Mouse (Mus musculus) layer of hippocampus, adult 2 months (tissue): Measurements from ENCODE around the gene Obscn. TPM values are rescaled to one million over a fixed set of nuclear protein-coding genes. Genes with fewer than 3 reads are reported as not detected.

Experiments used
- DNase-seq, 2 experiments: peaks; one replicate each; pipeline ENCODE4 v3.0.0; 2022; ENCODE audit warnings: low spot score in 2 of 2
- H3K27ac ChIP-seq: fragments of 200-600 bp; 2 replicates; pipeline ENCODE4 v1.8.1; 2022
- H3K4me3 ChIP-seq: fragments of 200-600 bp; 2 replicates; pipeline ENCODE4 v1.8.1; 2022; ENCODE audit warnings: mild to moderate bottlenecking
- CTCF ChIP-seq: fragments of 200-600 bp; conservative IDR thresholded peaks from 2 replicates; pipeline ENCODE4 v1.8.1; 2022; ENCODE audit warnings: antibody characterized with exemption, mild to moderate bottlenecking, moderate library complexity
- long read RNA-seq, 2 experiments: library from polyadenylated mRNA; stranded (forward); transcript quantifications; one replicate each; pipeline ENCODE4 v2.0.0; 2021; ENCODE audit warnings: borderline mapping rate in 2 of 2
- total RNA-seq, 2 experiments: library from RNA; stranded (reverse); gene quantifications; 2 replicates each; pipeline ENCODE4 v1.2.3; 2021

Gene Obscn
- total RNA-seq, result 1 to 10 TPM; 1.2 to 1.5 TPM
- long read RNA-seq, experiment 1, partial matches to known transcripts, result 1 of 1 reads
- long read RNA-seq, experiment 1, other reads (novel, unspliced or antisense), result 0 of 1 reads
- long read RNA-seq, experiment 2, partial matches to known transcripts, result 0 of 1 reads
- long read RNA-seq, experiment 2, other reads (novel, unspliced or antisense), result 1 of 1 reads

DNA sequence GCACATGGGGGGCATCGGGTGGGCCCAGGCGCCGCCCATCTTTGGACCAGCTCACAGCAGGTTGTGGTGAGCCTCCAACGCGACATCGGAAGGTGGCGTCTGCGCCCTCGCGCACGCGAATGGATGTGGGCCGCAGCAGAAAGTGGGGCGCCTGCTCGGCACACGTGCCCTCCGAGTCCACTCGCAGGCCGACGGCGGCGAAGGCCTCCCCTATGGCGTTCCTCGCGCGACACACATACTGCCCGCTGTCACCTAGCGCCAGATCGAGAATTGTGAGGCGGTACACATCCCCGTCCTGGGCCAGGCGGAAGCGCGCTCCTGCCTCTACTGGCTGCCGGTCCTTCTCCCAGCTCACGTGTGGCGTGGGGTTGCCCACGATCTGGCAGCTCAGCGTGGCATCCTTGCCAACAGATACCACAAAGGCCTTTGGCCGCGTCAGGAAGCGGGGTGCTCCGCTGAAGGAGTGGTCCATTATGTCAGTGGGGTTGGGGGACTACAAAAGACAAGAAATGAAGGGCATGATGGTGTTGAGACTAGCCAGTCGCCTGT is at the start of gene Obscn:
TSS of gene Obscn (minus strand) at position 499 of the 549 bp plus-strand sequence.
- Histone ChIP-seq H3K27ac (no peak within 1 kb of the TSS), H3K4me3 (peak within 1 kb of the TSS; percentile 33; the same call in 1 of the 2 replicates)
- DNase-seq, result no peak
- no peak for TF ChIP-seq CTCF

DNA sequence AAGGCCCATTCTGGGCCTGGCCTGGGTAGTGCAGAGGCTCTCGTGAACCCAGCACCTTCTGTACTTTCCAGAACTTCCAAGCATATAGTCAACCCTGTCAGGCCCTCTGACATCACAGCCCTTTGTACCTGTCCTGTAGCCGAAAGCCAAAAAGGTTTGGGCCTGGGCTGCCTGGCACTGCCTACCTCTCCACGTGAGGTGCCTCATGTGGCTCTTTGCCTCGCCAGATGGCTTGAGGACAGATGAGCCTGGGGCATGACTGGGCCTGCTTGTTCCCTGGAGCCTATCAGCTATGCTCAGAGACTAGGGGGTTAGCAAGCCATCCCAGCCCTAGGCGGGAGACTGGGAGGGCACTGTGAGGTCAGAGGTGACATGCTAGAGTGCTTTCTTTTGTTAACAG is 49.3 kb upstream of the Obscn start:
- H3K4me3 ChIP-seq, result no peak overlapping the region
- DNase-seq, result no peak
- H3K27ac ChIP-seq, result no peak overlapping the region
- no peak for TF ChIP-seq CTCF

DNA sequence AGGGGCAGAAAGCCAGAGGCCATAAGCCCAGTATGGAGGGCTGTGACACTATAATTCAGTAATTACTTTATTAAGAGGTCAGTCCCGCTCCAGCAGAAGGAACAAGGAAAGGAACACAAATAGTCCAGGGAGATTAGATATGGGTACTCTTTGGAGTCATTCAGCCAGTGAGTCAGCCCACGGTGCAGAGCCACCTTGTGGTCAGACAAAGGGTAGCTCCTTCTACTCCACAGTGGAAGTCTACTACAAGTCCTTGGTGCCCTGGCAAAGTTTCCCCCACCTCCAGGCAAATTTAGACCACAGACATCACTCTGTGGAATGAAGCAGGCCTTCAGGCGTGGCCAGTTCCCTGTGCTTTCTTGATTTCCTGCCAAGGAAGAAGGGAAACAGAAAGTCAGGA is 47.6 kb upstream of the Obscn start:
- DNase-seq, result peak in 1 of 2 experiments; percentile 61
- Histone ChIP-seq H3K27ac (peak overlapping the region; percentile 81), H3K4me3 (no peak overlapping the region)
- peak; percentile 95 for TF ChIP-seq CTCF

DNA sequence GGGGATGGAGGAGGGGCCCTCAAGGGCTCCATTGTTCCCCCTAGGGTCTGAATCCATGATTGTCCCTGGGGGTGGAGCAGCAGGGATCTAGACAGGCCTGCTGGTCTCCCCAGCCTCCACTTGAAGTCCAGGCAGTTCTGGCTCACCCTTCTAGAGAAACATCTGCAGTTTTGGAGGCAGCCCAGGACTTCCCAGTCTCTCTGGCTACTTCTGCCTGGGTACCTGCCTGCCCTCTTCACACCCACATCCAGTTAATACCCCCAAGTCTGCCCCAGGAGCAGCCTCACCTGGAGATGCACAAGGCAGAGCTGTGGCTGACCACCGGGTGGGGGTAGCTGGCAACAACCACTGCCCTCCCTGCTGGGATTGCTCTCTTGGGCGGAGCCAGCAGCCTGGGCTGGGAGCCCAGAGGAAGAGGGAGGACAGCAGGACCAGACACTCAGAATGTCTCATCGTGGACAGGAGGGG is 46.7 kb upstream of the Obscn start, which contains the start of gene Gjc2:
TSS of gene Gjc2 (minus strand) at position 350 of the 468 bp plus-strand sequence.
- Histone ChIP-seq H3K4me3 (peak within 1 kb of the TSS; percentile 5), H3K27ac (peak within 1 kb of the TSS; percentile 81)
- TF ChIP-seq CTCF, result no peak; the same call in 1 of the 2 replicates
- DNase-seq, result no peak

DNA sequence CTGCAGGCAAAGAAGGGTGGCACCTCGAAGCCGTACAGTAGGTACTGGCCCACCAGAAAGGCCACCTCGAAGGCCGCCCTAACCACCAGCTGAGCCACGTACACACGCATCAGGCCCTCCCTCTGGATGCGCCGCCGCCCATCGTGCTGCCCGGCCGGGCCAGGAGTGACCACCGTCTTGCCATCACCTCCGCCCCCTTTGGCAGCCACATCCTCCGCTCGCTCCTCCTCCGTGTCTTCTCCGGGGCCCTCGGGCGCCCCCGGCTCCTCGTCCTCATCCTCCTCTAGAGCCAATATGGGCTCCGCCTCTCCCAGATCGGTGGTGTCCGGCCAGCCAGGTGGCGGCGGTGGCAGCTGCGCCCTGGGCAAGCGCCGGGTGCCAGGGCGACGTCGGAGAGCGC is 40.7 kb upstream of the Obscn start:
- TF ChIP-seq CTCF, result no peak
- DNase-seq, result no peak
- Histone ChIP-seq H3K4me3 (no peak overlapping the region), H3K27ac (no peak overlapping the region)

DNA sequence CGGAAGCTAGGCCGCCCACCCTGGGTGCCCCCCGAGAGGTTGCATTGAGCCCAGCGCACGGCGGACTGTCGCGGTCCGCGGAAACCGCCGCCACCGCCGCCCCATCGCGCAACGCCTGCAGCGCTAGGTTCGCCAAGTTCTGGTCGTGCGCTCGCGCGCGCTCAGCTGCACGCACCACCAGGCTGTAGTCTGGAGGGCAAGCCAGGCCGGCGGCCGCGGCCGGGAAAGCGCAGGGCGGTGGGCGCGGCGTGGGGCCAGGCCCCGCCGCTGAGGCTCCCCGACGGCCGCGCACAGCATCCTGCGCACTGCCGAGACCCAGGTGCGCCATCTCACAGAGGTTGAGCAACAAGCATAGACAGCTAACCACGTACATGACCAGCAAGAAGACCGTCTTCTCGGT is 40.3 kb upstream of the Obscn start:
- Histone ChIP-seq H3K27ac (no peak overlapping the region), H3K4me3 (no peak overlapping the region)
- TF ChIP-seq CTCF, result no peak
- no peak for DNase-seq

DNA sequence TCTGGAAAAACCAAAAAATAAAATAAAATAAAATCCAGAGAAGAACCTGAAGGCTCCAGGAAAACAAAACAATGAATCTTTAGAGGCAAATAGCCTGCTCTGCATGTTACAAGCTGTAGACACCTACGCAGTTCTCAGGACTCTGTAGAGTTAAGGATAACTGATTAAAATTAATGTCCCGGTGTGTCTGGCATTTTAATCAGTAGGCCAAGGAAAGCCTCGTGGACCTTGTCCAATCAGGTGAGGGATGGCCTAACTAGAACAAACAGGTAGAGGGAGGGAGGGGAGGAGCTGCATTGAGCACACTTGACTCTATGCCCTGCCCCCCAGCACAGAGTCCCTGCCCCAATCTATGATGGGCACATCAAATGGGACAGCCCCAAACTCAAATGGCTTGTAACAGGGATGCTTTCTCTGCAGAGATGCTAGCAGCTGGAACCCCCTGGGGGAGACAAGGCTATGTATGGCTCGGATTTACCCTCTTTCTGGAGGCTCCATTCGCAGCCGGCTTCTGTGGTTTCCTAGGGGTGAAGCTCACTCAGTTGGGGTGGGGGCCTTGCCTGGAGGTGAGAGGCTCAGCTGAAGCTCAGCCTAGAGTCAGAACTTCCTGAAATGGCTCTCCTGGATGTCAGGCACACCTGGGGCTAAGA is 38.1 kb upstream of the Obscn start:
- no peak for DNase-seq
- Histone ChIP-seq H3K4me3 (no peak overlapping the region), H3K27ac (no peak overlapping the region)
- no peak for TF ChIP-seq CTCF

DNA sequence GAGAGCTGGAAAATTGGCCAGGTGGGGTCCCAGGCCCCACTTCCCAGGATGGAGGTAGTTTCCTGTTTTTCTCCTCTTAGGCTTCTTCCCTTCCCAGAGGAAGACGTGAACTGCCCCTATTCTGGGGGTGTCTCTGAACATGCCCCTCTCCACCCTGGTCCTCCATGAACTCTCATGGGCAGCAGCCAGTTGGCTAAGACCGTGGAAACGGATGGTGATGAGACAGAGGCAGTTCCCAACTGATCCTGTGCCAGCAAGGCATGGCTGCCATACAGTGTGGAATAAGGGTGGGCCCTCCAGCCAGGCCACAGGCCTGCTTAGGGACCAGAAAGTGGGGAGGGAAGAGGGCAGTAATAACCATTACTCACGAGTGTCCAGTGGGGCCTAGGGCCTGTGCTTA is 34.3 kb upstream of the Obscn start:
- H3K4me3 ChIP-seq, result no peak overlapping the region
- TF ChIP-seq CTCF, result no peak
- no peak for DNase-seq
- no peak overlapping the region for H3K27ac ChIP-seq

DNA sequence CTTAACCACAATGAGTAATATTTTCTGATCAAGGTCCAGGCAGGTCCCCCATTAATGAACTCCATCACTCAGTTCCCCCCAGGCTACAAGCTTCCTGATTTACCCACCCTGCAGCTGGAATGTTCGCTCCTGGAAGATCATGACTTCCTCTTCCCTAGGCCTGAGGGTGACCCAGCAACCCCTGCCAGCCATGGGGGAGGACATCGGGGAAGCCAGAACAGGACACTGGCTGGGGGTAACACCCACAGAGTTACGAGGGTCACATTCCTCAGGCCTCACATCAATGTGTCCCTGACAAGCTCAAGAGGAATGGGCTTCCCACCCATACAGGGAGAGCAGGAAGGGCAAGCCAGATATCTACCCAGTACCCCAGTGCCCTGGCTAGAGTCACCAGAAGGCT is 33.6 kb upstream of the Obscn start:
- no peak for TF ChIP-seq CTCF
- Histone ChIP-seq H3K27ac (no peak overlapping the region), H3K4me3 (no peak overlapping the region)
- no peak for DNase-seq

DNA sequence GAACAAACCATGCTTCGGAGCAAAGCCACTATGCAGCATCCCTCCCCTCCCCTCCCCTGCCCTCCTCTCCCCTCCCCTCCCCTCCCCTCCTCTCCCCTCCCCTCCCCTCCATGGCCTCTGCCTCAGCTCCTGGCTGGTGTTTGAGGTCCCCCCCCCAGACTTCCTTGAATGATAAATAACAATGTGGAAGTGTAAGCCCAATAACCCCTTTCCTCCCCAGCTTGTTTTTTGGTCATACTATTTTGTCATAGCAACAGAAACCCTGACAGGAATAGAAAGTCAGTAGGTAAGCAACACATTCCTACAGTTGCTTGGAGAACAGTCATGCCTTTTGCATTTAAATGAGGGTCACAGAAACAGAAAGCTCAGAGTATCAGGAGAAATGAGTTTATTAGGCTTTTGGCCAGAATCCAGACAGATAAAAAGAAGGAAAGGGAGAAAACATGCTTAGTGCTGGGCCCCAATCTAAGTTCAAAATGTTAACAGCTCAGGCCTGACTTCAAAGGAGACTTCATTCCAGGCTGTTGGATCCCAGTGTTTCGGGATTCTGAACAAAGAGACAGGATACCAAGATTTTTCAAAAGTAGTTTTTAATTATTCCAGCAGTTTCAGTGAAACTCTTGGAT is 29.5 kb upstream of the Obscn start:
- TF ChIP-seq CTCF, result no peak
- H3K4me3 ChIP-seq, result no peak overlapping the region
- no peak for DNase-seq
- peak overlapping the region; percentile 69 for H3K27ac ChIP-seq

DNA sequence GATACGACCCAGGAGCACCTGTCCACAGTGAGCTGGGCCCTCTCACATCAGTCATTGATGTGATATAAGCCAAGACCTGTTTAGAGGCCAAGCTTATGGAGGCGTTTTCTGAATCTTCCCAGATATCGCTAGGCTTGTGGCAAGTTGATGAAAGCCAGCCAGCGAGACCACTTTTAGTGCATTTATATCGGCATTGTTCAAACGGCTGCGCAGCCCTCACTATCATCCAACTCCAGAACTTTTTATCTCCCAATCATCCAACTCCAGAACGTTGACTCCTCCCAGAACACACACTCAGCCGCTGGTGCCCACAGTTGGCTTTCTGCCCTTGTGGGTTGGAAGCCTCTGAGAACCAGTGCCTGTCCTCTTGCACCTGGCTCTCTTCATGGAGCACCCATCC is 28.2 kb upstream of the Obscn start:
- Histone ChIP-seq H3K4me3 (peak overlapping the region; percentile 56; the same call in 1 of the 2 replicates), H3K27ac (peak overlapping the region; percentile 99)
- no peak for TF ChIP-seq CTCF
- DNase-seq, result no peak

DNA sequence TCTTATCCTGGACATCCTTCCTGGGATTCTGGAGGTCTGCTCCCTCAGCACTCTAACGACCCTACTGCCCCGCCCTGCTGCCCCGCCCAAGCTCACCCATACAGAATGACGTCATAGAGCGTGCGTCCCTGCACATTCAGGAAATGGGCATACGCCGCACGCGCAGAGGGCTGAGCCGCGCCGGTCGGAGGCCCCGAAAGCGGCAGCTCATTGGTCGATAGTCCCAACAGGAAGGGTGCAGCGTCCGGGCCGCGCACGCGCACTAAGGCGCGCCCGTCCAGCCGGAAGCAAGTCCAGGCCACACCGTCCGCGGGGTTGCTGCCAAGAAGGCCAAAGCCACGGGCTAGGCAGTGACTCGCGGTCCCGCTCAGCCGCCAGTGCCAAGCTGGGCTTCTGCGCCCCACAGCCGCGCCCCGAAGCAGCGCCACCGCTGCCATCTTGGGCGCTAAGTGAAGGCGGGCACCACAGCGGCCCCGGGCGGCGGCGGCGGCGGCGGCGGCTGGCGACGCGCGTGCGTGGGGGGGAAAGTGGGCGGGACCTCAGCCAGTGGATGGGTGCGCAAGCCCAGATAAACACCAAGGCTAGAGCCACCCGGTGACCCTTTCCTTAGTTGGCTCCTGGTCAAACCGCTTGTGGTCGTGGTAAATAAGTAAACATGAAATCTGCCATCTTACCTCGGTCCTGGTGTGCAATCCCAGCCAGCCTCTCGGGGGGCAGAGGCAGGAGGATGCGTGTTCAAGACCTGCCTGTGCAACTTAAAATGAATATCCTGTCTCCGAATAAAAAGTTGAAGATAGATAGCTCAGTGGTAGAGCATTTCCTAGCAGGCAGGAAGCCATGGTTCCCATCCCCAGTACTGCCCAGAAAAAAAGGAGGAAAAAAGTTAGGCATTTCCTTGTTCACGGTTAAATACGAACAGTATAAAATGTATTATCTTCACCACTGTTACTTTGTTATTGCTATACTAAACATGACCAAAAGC is 27.3 kb upstream of the Obscn start, which contains the start of gene Iba57:
TSS of gene Iba57 (minus strand) at position 485 of the 982 bp plus-strand sequence.
- DNase-seq, result peak; percentile 96 to 99
- Histone ChIP-seq H3K4me3 (peak within 1 kb of the TSS; percentile 56), H3K27ac (peak within 1 kb of the TSS; percentile 99)
- TF ChIP-seq CTCF, result peak; percentile 64
